Mouse (Mus musculus) heart, postnatal 0 days (tissue): ENCODE measurements at regions not wholly inside any gene's neighbourhood (a gene's known extent, or its start where the extent isn't known, plus 50 kb on each side); places are given as distances from the start of the nearest gene placed in this dataset.

Experiments
- CTCF ChIP-seq: IDR thresholded peaks from 2 replicates; pipeline ENCODE4 v1.5.1; 2016; ENCODE audit warnings: antibody characterized with exemption, control low read depth, low read depth
- EP300 ChIP-seq: IDR thresholded peaks from 2 replicates; pipeline ENCODE4 v1.6.1; 2016; ENCODE audit warnings: antibody characterized with exemption, low read depth

DNA sequence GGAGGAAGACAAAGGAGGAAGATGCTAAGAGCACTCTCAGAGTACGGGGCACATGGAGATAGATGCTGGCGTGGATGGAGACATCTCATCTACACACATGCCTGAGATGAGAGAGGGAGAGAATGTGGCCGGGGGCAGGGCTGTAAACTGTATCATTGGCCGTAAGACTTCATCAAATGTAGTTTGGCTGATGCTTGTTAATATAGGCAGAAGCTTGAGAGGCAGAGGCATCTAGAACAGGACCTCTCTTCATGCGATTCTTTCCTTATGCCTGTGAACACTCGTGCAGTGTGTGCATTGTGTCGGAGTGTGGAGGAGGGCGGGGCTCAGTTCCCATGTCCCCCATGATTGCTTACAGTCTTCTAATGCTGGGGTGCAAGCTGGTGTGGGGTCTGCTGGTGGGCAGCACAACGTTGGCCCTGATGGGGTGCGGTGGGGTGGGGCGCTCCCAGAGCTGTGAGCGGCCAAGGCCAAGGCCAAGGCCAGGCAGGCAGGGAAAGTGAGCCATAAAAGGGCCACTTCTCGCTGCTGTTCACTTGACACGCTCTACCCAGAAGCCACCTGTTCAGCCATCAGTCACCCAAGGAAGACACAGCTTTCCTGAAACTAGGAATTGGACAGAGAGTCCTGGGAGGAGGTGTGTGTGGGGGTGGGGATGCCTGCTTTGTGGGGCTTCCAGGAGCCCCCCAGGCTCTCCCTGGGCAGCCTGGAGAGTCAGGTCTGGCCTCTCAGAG is 51.7 kb upstream of the Casz1 start:
- TF ChIP-seq CTCF (no peak), EP300 (no peak)
